Mouse (Mus musculus) erythroblast, adult 5-6 weeks (primary cell): ENCODE results near the gene Arhgap17. TPM values are rescaled to one million over a fixed set of nuclear protein-coding genes. Genes with fewer than 3 reads are reported as not detected.

ENCODE experiments used
- ATAC-seq: replicated peaks from 2 replicates; pipeline ENCODE4 v1.8.0; 2016; ENCODE audit warnings: moderate number of reproducible peaks, mild to moderate bottlenecking, moderate TSS enrichment, inconsistent platforms; ENCODE audit not compliant: poor library complexity, low FRiP score, severe bottlenecking
- total RNA-seq, 2 experiments: library from RNA; stranded (forward) in 1 of 2; stranded (reverse) in 1 of 2; fragments of 150-400 nt in 1 of 2; fragments of 200-764, 138-1000 nt in 1 of 2; gene quantifications; 2 replicates each; pipeline versions ENCODE4 v1.2.3 to v1.2.4; 2015 to 2017; ENCODE audit warnings: low replicate concordance in 2 of 2

Arhgap17 gene
- total RNA-seq, 2 experiments from 2014 or later: 7.2 to 16.5 TPM

GRCm38 (mm10) chr7:123371501-123371900 lies 1.8 kb upstream of the Arhgap17 start:
- ATAC-seq: no peak

- ATAC-seq: no peak
Observed at GRCm38 (mm10) chr7:123370700-123371099, 985 bp upstream of the Arhgap17 start.

- ATAC-seq: peak; percentile 22; the same call in 1 of the 2 replicates
Observed at GRCm38 (mm10) chr7:123368778-123369746, 653 bp downstream of the Arhgap17 start.

GRCm38 (mm10) chr7:123368187-123368586 lies 1.5 kb downstream of the Arhgap17 start:
- no peak for ATAC-seq

- ATAC-seq: no peak
Observed at GRCm38 (mm10) chr7:123367218-123368150, 2.2 kb downstream of the Arhgap17 start.

GRCm38 (mm10) chr7:123366806-123367205 lies 2.9 kb downstream of the Arhgap17 start:
- no peak for ATAC-seq

GRCm38 (mm10) chr7:123365876-123366741 lies 3.6 kb downstream of the Arhgap17 start:
- ATAC-seq: no peak

- ATAC-seq: no peak
Observed at GRCm38 (mm10) chr7:123363971-123364370, 5.7 kb downstream of the Arhgap17 start.

- ATAC-seq: no peak
Observed at GRCm38 (mm10) chr7:123362806-123363205, 6.9 kb downstream of the Arhgap17 start.

- no peak for ATAC-seq
Observed at GRCm38 (mm10) chr7:123361229-123361980, 8.3 kb downstream of the Arhgap17 start.

GRCm38 (mm10) chr7:123360185-123360584 lies 9.5 kb downstream of the Arhgap17 start:
- ATAC-seq: peak; percentile 19; the same call in 1 of the 2 replicates

- ATAC-seq: no peak
Observed at GRCm38 (mm10) chr7:123359101-123359500, 10.6 kb downstream of the Arhgap17 start.

GRCm38 (mm10) chr7:123356158-123356557 lies 13.6 kb downstream of the Arhgap17 start:
- ATAC-seq: no peak

- ATAC-seq: no peak
Observed at GRCm38 (mm10) chr7:123354851-123355250, 14.9 kb downstream of the Arhgap17 start.

- no peak for ATAC-seq
Observed at GRCm38 (mm10) chr7:123354392-123354791, 15.3 kb downstream of the Arhgap17 start.

- peak; percentile 72 for ATAC-seq
Observed at GRCm38 (mm10) chr7:123353879-123354278, 15.8 kb downstream of the Arhgap17 start.

- ATAC-seq: no peak
Observed at GRCm38 (mm10) chr7:123353081-123353480, 16.6 kb downstream of the Arhgap17 start.

GRCm38 (mm10) chr7:123350243-123350642 lies 19.5 kb downstream of the Arhgap17 start:
- ATAC-seq: no peak

- ATAC-seq: no peak
Observed at GRCm38 (mm10) chr7:123349813-123350212, 19.9 kb downstream of the Arhgap17 start.
